Mouse (Mus musculus) spleen, adult 2 months (tissue): ENCODE data around the gene Wwox.

ENCODE experiments used
- CTCF ChIP-seq: fragments of 200-500 bp; IDR thresholded peaks from 2 replicates; pipeline ENCODE4 v1.5.1; 2011; ENCODE audit warnings: mild to moderate bottlenecking, inconsistent platforms; ENCODE audit not compliant: insufficient read depth, insufficient read length, insufficient replicate concordance; ENCODE audit errors: extremely low read depth
- POLR2A ChIP-seq: fragments of 200-500 bp; IDR thresholded peaks from 2 replicates; pipeline ENCODE4 v1.6.1; 2011; ENCODE audit warnings: low read depth, low read length, inconsistent platforms

DNA sequence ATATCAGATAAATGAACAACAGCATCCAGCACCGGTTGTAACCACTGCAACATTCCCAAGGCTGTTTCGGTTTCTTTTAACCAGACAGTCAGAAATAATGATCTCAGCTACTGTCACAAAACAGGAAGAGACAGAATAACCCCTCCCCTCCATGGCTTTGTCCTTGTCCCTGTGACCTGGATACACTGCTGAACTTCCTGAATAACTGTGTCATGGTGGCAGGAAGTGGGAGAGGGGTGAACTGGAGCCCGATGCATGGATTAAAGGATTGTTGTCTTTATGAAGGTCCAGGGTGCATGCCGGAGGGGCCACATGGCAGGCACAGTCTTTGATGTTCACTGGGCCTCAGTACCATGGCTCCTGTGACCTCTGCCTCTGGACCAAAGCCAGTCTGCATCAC, 607.0 kb downstream of the Wwox start:
- TF ChIP-seq POLR2A (no peak), CTCF (no peak)
